23 mouse cellular contexts compared by ENCODE assay signal in the genomic region with DNA sequence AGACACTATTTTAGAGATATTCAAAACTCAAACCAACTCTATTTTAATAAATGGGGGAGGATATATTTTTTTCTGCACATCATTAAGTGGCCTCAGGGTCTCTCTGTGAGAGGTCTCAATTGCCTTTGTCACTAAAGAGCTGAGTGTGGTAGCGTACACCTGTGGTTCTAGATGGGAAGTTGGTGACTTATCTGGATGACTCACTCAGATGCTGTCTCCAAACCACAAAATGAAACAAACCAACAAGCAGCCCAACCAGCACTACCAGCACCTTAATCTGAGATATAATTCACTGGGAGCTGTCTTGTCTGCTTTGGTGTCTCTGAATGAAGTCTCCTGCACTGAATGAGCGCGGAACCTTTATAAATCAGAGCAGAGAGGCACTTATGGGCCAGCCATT. TPM values are rescaled to one million over a fixed set of nuclear protein-coding genes. Genes with fewer than 3 reads are reported as not detected.
DNase-seq lines count a peak whose midpoint lies in the region; ATAC-seq and TF ChIP-seq lines count a peak whose summit lies in the region.
"Had no signal": no experiment of that assay in that cellular context is flagged by ENCODE, and none has a peak within 500 bp of the region (broad histone marks: within the 10 kb centered on the region; RNA-seq: fewer than 3 reads in every experiment).

No protein-coding gene starts in this region.

- peak; percentile 4 for DNase-seq in CD4-positive, CD25-positive, alpha-beta regulatory T cell, adult 2 months (ENCODE audit: low read depth, low spot score)
- DNase-seq in lung, postnatal 14 days, result no peak
- DNase-seq in yolk sac, embryonic 10.5 days (ENCODE audit: low spot score), result no peak
- no peak for DNase-seq in hindbrain, postnatal 0 days (ENCODE audit: low spot score)
- DNase-seq in adrenal gland, adult 18-20 months (ENCODE audit: low spot score in 2 of 2), result no peak
- DNase-seq: adrenal gland, postnatal 36 days; cerebellum, adult 8-10 months; gastrocnemius, postnatal 14 days; heart, adult 2 months; heart, postnatal 4 days; kidney, adult 9 months; kidney, postnatal 25 days; liver, postnatal 0 days; thymus, postnatal 25 days had no signal

- H3K4me2 ChIP-seq in hindbrain, postnatal 0 days (ENCODE audit: low read depth, low read length), result no peak overlapping the region
- H3K4me2 ChIP-seq: embryonic facial prominence, embryonic 12.5 days; forebrain, embryonic 13.5 days; heart, embryonic 15.5 days; midbrain, embryonic 12.5 days; neural tube, embryonic 13.5 days had no signal

- WGBS in hindbrain, postnatal 0 days, result 92% methylated on average over 3 of the region's 3 CpGs

- no peak for TF ChIP-seq CTCF in hindbrain, postnatal 0 days (IDR thresholded peaks at IDR 0.05; ENCODE audit: low read depth)

- no peak overlapping the region for H3K27ac ChIP-seq in hindbrain, postnatal 0 days
- H3K27ac ChIP-seq: embryonic facial prominence, embryonic 12.5 days; forebrain, embryonic 13.5 days; heart, adult 2 months; heart, embryonic 15.5 days; limb, embryonic 10.5 days; midbrain, embryonic 12.5 days; neural tube, embryonic 13.5 days had no signal

- peak; percentile 57 for ATAC-seq in activated CD4-positive, CD25-positive, alpha-beta regulatory T cell, adult 4 months
- ATAC-seq in megakaryocyte, adult 5-6 weeks (ENCODE audit: poor library complexity, severe bottlenecking), result peak; percentile 77
- no peak for ATAC-seq in hindbrain, postnatal 0 days
- ATAC-seq: forebrain, embryonic 13.5 days; liver, postnatal 0 days had no signal

- no peaks in the 10 kb centered on the region for H3K4me1 ChIP-seq in hindbrain, postnatal 0 days (ENCODE audit: insufficient read depth, low read length)
- H3K4me1 ChIP-seq: embryonic facial prominence, embryonic 12.5 days; forebrain, embryonic 13.5 days; heart, embryonic 15.5 days; limb, embryonic 10.5 days; midbrain, embryonic 12.5 days; neural tube, embryonic 13.5 days had no signal

- no peak overlapping the region for H3K4me3 ChIP-seq in hindbrain, postnatal 0 days (ENCODE audit: low read length)
- H3K4me3 ChIP-seq: embryonic facial prominence, embryonic 12.5 days; erythroblast, embryonic 14.5 days; forebrain, embryonic 13.5 days; heart, adult 2 months; heart, embryonic 15.5 days; limb, embryonic 10.5 days; midbrain, embryonic 12.5 days; neural tube, embryonic 13.5 days had no signal

- no peak overlapping the region for H3K9ac ChIP-seq in hindbrain, postnatal 0 days (replicated peaks; ENCODE audit: low read length)
- H3K9ac ChIP-seq: embryonic facial prominence, embryonic 12.5 days; forebrain, embryonic 13.5 days; heart, embryonic 15.5 days; liver, postnatal 0 days; midbrain, embryonic 12.5 days; neural tube, embryonic 13.5 days had no signal

- no peaks in the 10 kb centered on the region for H3K27me3 ChIP-seq in hindbrain, postnatal 0 days (ENCODE audit: insufficient read depth, low read length)
- H3K27me3 ChIP-seq: embryonic facial prominence, embryonic 12.5 days; forebrain, embryonic 13.5 days; heart, embryonic 15.5 days; midbrain, embryonic 12.5 days; neural tube, embryonic 13.5 days had no signal

- no peaks in the 10 kb centered on the region for H3K9me3 ChIP-seq in hindbrain, postnatal 0 days (ENCODE audit: low read length)
- H3K9me3 ChIP-seq: embryonic facial prominence, embryonic 12.5 days; limb, embryonic 10.5 days had no signal

- H3K36me3 ChIP-seq in hindbrain, postnatal 0 days (ENCODE audit: insufficient read depth, low read length), result no peaks in the 10 kb centered on the region

RNA-seq across cellular contexts. Expression of a gene that starts 51.5 kb away (rescaled TPM):
- 10 to 100 TPM; 10.7 to 14.6 TPM for polyA plus RNA-seq in activated CD4-positive, CD25-positive, alpha-beta regulatory T cell, adult 4 months (2017; shearing (Covaris generic))
- total RNA-seq in megakaryocyte, adult 5-6 weeks (2015), result 31.3 and 41.1 TPM in 2 replicates
- 28.4 and 32.0 TPM in 2 replicates for total RNA-seq in megakaryocyte, adult 5-6 weeks (2017)
- 13.6 and 16.5 TPM in 2 replicates for total RNA-seq in hindbrain, postnatal 0 days (2014; rRNA removed)
- 23.6 and 24.7 TPM in 2 replicates for polyA plus RNA-seq in hindbrain, postnatal 0 days (2015; fragmentation: Nextera tagmentation; extraction: Ambion mirVana)
- 100 to 1,000 TPM in 1 of 2 experiments, 10 to 100 TPM in 1; 73.0 to 136 TPM for total RNA-seq in adrenal gland, adult 18-20 months (2021)
